Mouse (Mus musculus): ENCODE data around the gene Mettl22.

- TF ChIP-seq CTCF (IDR thresholded peaks at IDR 0.05; ENCODE audit: low read depth) (peak; percentile 55), EP300 (IDR thresholded peaks at IDR 0.05; ENCODE audit: low read depth) (no peak)
Measured at GRCm38 (mm10) chr16:8470603-8471481, at the start of gene Mettl22.

Data from liver, embryonic 14.5 days (tissue).